In the genomic region with DNA sequence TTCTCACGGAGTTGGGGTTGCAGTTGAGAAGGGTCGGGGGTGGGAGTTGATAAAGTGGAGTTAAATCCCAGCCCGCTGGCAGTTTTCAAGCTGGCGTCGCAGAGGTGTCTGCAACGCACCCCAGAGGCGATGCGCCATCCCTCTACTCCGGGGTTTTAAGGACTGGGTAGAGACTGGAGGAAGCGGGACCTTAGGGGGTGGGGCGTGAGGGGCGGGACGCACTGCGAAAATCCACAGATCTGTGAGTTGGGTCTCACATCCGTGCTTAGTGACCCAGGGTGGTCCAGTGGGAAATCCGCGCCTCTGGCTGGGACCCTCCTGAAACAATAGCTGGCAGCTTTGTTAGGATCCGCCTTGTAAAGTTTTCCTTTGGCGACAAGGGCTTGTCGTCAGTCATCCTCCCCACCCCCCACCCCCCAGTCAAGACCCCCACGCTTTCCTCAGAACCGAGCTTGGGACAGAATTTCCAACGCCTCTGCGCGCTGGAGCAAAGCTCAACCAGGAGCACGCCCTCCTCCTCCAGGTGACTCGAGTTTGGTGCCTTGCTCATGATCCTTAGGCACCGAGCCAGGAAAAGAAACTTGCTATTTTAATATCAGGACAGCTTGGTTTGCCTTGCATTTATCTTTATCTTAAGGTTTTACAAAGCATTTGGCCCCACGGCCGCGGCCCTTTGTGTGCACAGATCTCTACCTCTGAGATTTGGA, we compare ENCODE assay signal across 8 mouse cellular contexts. TPM values are rescaled to one million over a fixed set of nuclear protein-coding genes. Genes with fewer than 3 reads are reported as not detected.
DNase-seq lines count a peak whose midpoint lies in the region; ATAC-seq lines count a peak whose summit lies in the region.
"Had no signal": no experiment of that assay in that cellular context is flagged by ENCODE, and none has a peak within 500 bp of the region (broad histone marks: within the 10 kb centered on the region; RNA-seq: fewer than 3 reads in every experiment).

A gene (minus strand): TSS at position 131 of the 707 bp plus-strand sequence.

- peak within 1 kb of the TSS; percentile 46 for H3K4me3 ChIP-seq in embryonic facial prominence, embryonic 13.5 days
- H3K4me3 ChIP-seq in hindbrain, embryonic 13.5 days = peak within 1 kb of the TSS; percentile 47
- peak within 1 kb of the TSS; percentile 36 for H3K4me3 ChIP-seq in liver, embryonic 15.5 days (replicated peaks)

- H3K27ac ChIP-seq in embryonic facial prominence, embryonic 13.5 days = no peak within 1 kb of the TSS
- H3K27ac ChIP-seq in hindbrain, embryonic 13.5 days = no peak within 1 kb of the TSS
- no peak within 1 kb of the TSS for H3K27ac ChIP-seq in liver, embryonic 15.5 days (replicated peaks)

- peaks cover 79% of the 10 kb centered on the region for H3K27me3 ChIP-seq in embryonic facial prominence, embryonic 13.5 days
- peaks cover 70% of the 10 kb centered on the region for H3K27me3 ChIP-seq in hindbrain, embryonic 13.5 days
- peaks cover 84% of the 10 kb centered on the region for H3K27me3 ChIP-seq in liver, embryonic 15.5 days

- H3K9ac ChIP-seq in embryonic facial prominence, embryonic 13.5 days = peak within 1 kb of the TSS; percentile 65
- H3K9ac ChIP-seq in hindbrain, embryonic 13.5 days = peak within 1 kb of the TSS; percentile 70
- H3K9ac ChIP-seq in liver, embryonic 15.5 days = no peak within 1 kb of the TSS

- ATAC-seq in embryonic facial prominence, embryonic 13.5 days (ENCODE audit: insufficient number of reproducible peaks, insufficient read depth, low FRiP score, low TSS enrichment, low read depth) = 0 out of 2 replicates have a peak, but pooled peaks have one; percentile 16
- peak; percentile 57 for ATAC-seq in hindbrain, embryonic 13.5 days (ENCODE audit: low FRiP score)
- no peak for ATAC-seq in liver, embryonic 15.5 days (ENCODE audit: insufficient read depth)

- 1% methylated on average over 31 of the region's 31 CpGs for WGBS in embryonic facial prominence, embryonic 13.5 days
- WGBS in hindbrain, embryonic 13.5 days = under 1% methylated on average over 31 of the region's 31 CpGs
- WGBS in liver, embryonic 15.5 days (ENCODE audit: insufficient replicate concordance) = 1% methylated on average over 31 of the region's 31 CpGs

- no peaks in the 10 kb centered on the region for H3K9me3 ChIP-seq in embryonic facial prominence, embryonic 13.5 days
- no peaks in the 10 kb centered on the region for H3K9me3 ChIP-seq in hindbrain, embryonic 13.5 days
- H3K9me3 ChIP-seq in liver, embryonic 15.5 days (replicated peaks) = no peaks in the 10 kb centered on the region

- peak within 1 kb of the TSS; percentile 80 for H3K4me2 ChIP-seq in embryonic facial prominence, embryonic 13.5 days
- peak within 1 kb of the TSS; percentile 83 for H3K4me2 ChIP-seq in hindbrain, embryonic 13.5 days
- peak within 1 kb of the TSS; percentile 62 for H3K4me2 ChIP-seq in liver, embryonic 15.5 days

- H3K36me3 ChIP-seq in embryonic facial prominence, embryonic 13.5 days = no peaks in the 10 kb centered on the region
- no peaks in the 10 kb centered on the region for H3K36me3 ChIP-seq in hindbrain, embryonic 13.5 days
- H3K36me3 ChIP-seq in liver, embryonic 15.5 days (replicated peaks) = no peaks in the 10 kb centered on the region

- H3K4me1 ChIP-seq in embryonic facial prominence, embryonic 13.5 days = peaks cover 38% of the 10 kb centered on the region
- H3K4me1 ChIP-seq in hindbrain, embryonic 13.5 days (replicated peaks) = peaks cover 38% of the 10 kb centered on the region
- H3K4me1 ChIP-seq in liver, embryonic 15.5 days (replicated peaks) = peaks cover 25% of the 10 kb centered on the region

- peak; percentile 9 for DNase-seq in 3134 (ENCODE audit: extremely low read depth, insufficient read length, low spot score)
- DNase-seq in CD4-positive, CD25-positive, alpha-beta regulatory T cell, adult 2 months (ENCODE audit: low read depth, low spot score) = peak; percentile 6
- DNase-seq in thymus, postnatal 4 days = peak; percentile 27
- no peak for DNase-seq in gastrocnemius, postnatal 14 days

- intact Hi-C loops in gastrocnemius, postnatal 14 days (cut with DNase I; ENCODE audit: low total_unique reads) = loop anchor here (10.0 kb wide), 1 partner anchor 50 kb away; no protein-coding TSS in a partner anchor

RNA-seq across cellular contexts. Expression of the gene that starts here (rescaled TPM):
- 2.0 and 3.3 TPM in 2 replicates for polyA plus RNA-seq in embryonic facial prominence, embryonic 13.5 days (2015; fragmentation: Nextera tagmentation; extraction: Ambion mirVana)
- polyA plus RNA-seq in hindbrain, embryonic 13.5 days (2015; fragmentation: Nextera tagmentation; extraction: Ambion mirVana) = 9.3 and 10.6 TPM in 2 replicates
- 0.24 and 0.37 TPM in 2 replicates for polyA plus RNA-seq in liver, embryonic 15.5 days (2015; fragmentation: Nextera tagmentation; extraction: Ambion mirVana)
- under 1 TPM; 0.35 to 0.40 TPM for total RNA-seq in gastrocnemius, postnatal 14 days (2021)
- total RNA-seq: hematopoietic stem cell, adult 5-6 weeks had no signal
